Mouse (Mus musculus) heart, adult 9 months (tissue): ENCODE measurements around the gene Eml1.
A peak's percentile ranks its signal among the peaks of the same experiment; 100 is the strongest.
"Not testable (repeated sequence)": the region's sequence is repeated elsewhere in the genome, so short reads cannot be mapped to it uniquely, and the experiment has no call there.

ENCODE experiments used
- DNase-seq, 2 experiments: peaks; one replicate each; pipeline ENCODE4 v3.0.0; 2022; ENCODE audit warnings: low spot score in 2 of 2

The Eml1 gene

DNA sequence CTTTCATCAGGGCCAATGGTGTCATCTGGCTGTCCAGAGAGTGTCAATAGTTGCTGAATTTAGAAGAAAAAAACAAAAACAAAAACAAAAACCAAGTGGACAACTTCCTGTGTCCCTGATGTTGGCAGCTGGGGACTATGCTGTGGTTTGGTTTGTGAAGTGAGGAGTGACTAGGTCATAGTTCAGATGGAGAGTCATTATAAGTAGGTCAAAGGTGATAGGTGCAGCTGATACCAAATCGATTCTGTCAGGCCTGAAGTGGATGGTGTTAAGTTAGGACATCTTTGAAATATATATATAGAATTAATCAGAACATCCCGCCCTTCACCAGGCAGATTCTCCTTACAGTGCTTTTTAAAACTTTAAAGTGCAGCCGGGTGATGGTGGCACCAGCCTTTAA, 103.7 kb downstream of the Eml1 start:
- DNase-seq: no peak

GRCm38 (mm10) chr12:108478714-108479113, 108.0 kb downstream of the Eml1 start:
- DNase-seq: no peak

DNA sequence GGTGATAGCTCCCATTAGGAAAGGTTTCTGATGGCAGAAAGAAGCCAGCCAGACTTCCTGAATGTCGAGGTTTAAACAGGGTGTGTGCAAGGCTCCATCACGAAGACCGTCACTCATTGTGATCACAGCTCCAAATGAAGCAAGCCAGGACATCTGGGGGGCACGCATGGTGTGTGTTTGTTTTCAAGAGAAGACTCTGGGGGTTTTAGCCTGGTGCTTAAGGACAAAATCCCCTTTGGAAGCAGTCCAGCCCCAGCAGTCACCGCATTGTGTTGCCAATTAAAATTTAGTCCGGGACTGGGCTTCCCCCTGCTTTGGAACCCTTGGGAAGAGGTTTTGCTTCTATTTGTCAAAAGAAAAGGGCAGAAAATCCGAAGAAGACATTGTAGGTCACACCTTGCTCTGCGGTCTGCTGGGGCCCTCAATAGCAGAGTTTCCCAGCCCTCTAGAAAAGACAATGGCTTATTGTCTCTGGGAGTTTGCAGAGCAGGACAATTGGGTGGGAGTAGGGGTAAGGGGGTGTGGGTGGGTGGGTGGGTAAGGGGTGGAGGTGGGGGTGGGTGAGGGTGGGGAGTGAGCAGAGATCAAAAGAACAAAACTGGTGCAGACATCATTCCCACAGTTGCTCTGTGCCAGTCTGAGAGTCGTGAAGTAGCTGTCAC, 110.1 kb downstream of the Eml1 start:
- no peak for DNase-seq

GRCm38 (mm10) chr12:108489076-108489475, 118.3 kb downstream of the Eml1 start:
- DNase-seq: no peak

- DNase-seq: no peak
Observed at GRCm38 (mm10) chr12:108489741-108490140, 119.0 kb downstream of the Eml1 start.

GRCm38 (mm10) chr12:108490336-108490735, 119.6 kb downstream of the Eml1 start:
- no peak for DNase-seq

DNA sequence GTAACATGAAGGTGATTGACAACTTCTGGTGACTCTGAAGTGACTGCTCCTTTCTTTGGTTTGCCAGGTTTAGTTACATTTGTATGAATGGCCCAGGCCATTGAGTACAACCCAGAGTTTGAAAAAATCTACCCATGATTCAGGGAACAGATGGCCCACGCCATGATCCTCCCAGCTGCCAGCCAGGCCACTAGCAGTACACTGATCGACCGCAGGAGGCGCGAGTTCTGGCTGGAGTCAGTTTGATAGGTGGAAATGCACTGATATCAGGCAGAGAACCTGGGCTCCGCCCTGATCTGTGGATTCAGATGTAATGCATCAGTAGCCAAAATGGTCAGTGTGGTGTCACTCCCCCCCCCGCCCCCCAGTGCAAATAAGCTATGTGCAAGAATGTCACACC, 120.2 kb downstream of the Eml1 start:
- no peak for DNase-seq

GRCm38 (mm10) chr12:108494011-108494541, 123.3 kb downstream of the Eml1 start:
- peak; percentile 27 to 54 for DNase-seq

GRCm38 (mm10) chr12:108495455-108496235, 124.9 kb downstream of the Eml1 start:
- DNase-seq: peak in 1 of 2 experiments; percentile 28

DNA sequence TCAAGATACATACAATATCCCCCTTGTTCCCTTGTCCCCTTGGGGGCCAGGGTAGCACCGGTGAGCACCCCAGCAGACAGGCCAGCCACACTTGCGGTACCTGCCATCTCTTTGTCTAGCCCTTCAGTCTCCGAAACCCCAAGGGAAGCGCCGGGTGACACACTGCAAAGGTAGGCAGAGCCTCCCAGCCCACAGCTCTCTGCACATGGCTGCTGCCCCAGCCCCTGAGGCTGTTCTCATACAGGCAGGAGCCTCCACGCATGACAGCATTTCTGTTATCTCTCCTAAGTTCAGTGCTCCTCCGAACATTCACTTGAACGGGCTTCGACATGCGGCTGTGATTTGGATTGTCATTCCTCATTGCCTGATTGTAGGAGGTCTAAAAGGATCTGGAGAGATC, 132.3 kb downstream of the Eml1 start:
- DNase-seq: no peak

DNA sequence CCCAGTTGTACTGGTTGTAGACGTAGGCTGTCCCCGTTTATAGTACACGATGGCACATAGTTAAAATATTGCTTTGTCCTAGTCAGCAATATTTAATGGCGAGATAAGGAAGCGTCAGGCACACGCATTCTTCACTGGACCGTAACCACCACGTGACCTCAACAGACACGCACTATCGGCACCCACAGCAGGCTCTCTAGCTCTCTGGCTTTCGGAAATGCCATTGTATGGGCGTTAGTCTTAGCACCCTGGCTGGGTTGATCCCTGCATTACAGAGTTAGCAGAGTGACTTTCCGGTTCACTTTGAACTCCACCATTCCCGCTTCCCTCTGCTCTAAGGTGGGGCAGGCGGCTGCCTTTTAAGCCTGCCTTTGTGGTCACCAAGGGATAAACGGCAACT, 132.8 kb downstream of the Eml1 start:
- DNase-seq: peak in 1 of 2 experiments; percentile 35

GRCm38 (mm10) chr12:108505846-108506245, 135.1 kb downstream of the Eml1 start:
- DNase-seq: no peak

GRCm38 (mm10) chr12:108507046-108507445, 136.3 kb downstream of the Eml1 start:
- not testable (repeated sequence) for DNase-seq

DNA sequence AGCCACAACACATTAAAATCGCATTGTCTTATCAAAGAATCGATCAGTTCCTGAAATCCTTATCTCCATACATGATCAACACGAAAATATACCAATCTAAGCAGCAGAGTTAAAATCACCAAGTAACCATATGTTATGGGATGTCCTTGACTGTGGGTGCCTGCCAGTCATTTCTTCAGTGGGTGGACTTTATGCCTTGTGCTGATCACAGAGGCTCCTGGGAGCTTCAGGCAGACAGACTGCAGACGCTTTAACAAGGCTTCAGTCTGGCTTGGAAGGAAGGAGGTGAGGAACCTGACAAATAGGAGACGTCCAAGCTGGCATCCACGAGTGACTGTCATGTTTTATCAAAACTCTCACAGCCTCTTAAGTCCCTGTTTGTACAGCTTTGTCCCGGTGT, 139.8 kb downstream of the Eml1 start:
- no peak for DNase-seq

GRCm38 (mm10) chr12:108511009-108511408, 140.3 kb downstream of the Eml1 start:
- no peak for DNase-seq

DNA sequence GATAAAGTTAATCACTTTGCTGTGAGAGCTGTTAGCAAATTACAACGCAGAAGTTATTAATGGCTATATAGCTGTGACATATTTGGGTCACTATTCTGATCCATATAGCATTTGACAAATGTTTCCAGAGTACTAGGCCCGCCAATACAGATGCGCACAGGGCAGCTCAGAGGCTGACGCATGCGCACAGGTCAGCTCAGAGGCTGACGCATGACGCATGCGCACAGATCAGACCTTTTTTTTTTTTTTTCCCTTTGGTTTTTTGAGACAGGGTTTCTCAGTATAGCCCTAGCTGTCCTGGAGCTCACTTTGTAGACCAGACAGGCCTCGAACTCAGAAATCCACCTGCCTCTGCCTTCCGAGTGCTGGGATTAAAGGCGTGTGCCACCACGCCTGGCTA, 144.7 kb downstream of the Eml1 start:
- DNase-seq: no peak

DNA sequence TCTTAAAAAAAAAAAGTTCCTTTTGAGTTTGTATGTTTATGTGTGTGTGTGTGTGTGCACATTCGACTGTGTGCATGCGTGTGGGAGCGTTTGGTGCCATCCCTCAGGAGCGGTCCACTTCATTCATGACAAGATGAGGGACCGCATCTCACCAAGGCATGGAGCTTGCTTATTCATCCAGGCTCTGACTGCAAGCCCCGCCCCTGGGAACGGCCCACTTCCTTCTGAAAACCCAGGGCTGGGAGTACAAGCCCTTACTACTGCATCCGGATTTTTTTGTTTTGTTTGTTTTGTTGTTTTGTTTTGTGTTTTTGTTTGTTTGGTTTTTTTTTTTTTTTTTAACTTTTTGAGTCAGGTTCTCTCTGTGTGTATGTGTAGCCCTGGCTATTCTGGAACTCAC, 148.6 kb downstream of the Eml1 start:
- no peak for DNase-seq

DNA sequence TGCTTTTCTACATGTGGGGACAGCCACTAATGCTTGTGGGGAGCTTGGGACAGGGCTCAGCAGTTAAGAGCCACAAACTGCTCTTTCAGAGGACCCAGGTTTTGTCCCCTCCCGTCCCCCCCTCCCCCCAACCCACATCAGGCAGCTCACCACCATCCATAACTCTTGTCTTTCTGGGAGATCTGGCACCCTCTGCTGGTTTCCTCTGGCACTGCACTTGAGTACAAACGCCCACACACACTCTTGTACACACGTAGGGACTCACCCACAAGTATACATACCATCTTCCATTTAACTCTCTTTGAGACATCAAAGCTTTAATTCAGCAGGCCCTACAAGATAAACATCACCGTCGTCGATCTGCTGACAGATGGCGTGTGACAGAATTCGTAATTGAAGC, 158.5 kb downstream of the Eml1 start:
- no peak for DNase-seq

DNA sequence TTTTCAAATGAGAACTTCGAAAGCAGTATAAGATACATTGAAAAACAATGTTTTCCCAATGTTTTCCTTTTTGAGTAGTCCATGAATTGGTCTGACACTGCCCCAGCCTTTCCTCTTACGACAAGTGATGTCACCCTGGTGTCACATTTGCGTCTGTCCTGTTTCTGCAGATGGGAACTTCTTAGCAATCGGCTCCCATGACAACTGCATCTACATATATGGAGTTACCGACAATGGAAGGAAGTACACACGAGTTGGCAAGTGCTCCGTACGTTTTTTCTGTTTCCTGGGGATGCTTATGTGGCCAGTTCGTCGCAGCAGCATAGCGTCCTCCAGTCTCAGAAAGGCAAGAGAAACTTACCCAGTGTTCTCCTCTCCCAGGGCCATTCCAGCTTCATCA, 163.7 kb downstream of the Eml1 start:
- peak; percentile 6 to 28 for DNase-seq

DNA sequence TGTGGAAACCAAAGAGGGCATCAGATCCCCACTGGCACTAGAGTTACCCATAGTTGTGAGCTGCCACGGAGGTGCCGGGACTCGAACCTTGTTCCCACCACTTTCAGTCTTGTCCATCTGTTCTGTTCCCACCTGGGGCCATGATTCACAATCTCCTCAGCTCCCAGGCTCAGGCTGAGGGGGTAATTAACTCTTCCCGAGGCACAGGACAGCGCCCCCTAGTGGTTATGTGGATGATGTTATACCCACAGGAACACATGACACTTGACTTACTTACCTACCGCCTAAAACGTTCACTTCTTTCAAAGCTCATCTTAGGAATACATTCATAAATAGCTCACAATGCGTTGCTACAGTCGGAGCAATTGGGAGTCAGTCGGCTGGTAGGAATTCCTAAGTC, 165.7 kb downstream of the Eml1 start:
- no peak for DNase-seq

GRCm38 (mm10) chr12:108541088-108541487, 170.3 kb downstream of the Eml1 start:
- peak in 1 of 2 experiments; percentile 10 for DNase-seq

- no peak for DNase-seq
Observed at GRCm38 (mm10) chr12:108546508-108547153, 175.9 kb downstream of the Eml1 start.
